Mouse (Mus musculus) C2C12 (cell line): ENCODE measurements around the gene Galnt17. TPM values are rescaled to one million over a fixed set of nuclear protein-coding genes. Genes with fewer than 3 reads are reported as not detected.

Experiments used
- H3K27me3 ChIP-seq: one replicate; pipeline ENCODE4 v1.6.1; 2011; ENCODE audit not compliant: control insufficient read depth, insufficient read depth, insufficient read length
- H3K36me3 ChIP-seq: one replicate; pipeline ENCODE4 v1.6.1; 2011; ENCODE audit not compliant: control insufficient read depth, insufficient read depth
- H3K4me3 ChIP-seq: one replicate; pipeline ENCODE4 v1.5.1; 2011; ENCODE audit warnings: mild to moderate bottlenecking, control low read depth; ENCODE audit not compliant: poor library complexity, insufficient read depth, severe bottlenecking
- H3K79me2 ChIP-seq: one replicate; pipeline ENCODE4 v1.6.1; 2011; ENCODE audit not compliant: control insufficient read depth, insufficient read depth
- H3K79me3 ChIP-seq: one replicate; pipeline ENCODE4 v1.6.1; 2011; ENCODE audit warnings: low read depth, control low read depth
- H3ac ChIP-seq: one replicate; pipeline ENCODE3; 2011; ENCODE audit warnings: low read depth; ENCODE audit not compliant: control insufficient read depth, insufficient read length
- CEBPB ChIP-seq: IDR thresholded peaks from one replicate; pipeline ENCODE4 v1.6.1; 2011; ENCODE audit warnings: low read depth, mild to moderate bottlenecking, control low read depth, moderate library complexity
- CTCF ChIP-seq: IDR thresholded peaks from one replicate; pipeline ENCODE4 v1.5.1; 2011; ENCODE audit not compliant: control insufficient read depth, insufficient read depth, insufficient read length
- FOSL1 ChIP-seq: IDR thresholded peaks from one replicate; pipeline ENCODE4 v1.8.0; 2011; ENCODE audit warnings: mild to moderate bottlenecking, low read length; ENCODE audit not compliant: poor library complexity, insufficient read depth, severe bottlenecking
- MAX ChIP-seq: IDR thresholded peaks from one replicate; pipeline ENCODE4 v1.6.1; 2011; ENCODE audit warnings: mild to moderate bottlenecking, control low read depth
- MYOD1 ChIP-seq: IDR thresholded peaks from one replicate; pipeline ENCODE4 v1.6.1; 2011; ENCODE audit warnings: low read depth; ENCODE audit not compliant: control insufficient read depth, insufficient read length
- MYOG ChIP-seq: IDR thresholded peaks from one replicate; pipeline ENCODE4 v1.6.1; 2011; ENCODE audit not compliant: control insufficient read depth, insufficient read length; ENCODE audit errors: extremely low read depth
- USF1 ChIP-seq: IDR thresholded peaks from one replicate; pipeline ENCODE4 v1.6.1; 2011; ENCODE audit warnings: low read depth, mild to moderate bottlenecking, control low read depth, moderate library complexity
- polyA plus RNA-seq: library from polyadenylated mRNA; unstranded; fragments of >200 nt; fragmentation: generic; extraction: Trizol; gene quantifications from one replicate; pipeline ENCODE4 v1.2.1, GENCODE M21; 2012; ENCODE audit warnings: missing spikeins

Galnt17 gene
- polyA plus RNA-seq, 1 experiment: 0.04 TPM

GRCm38 (mm10) chr5:130849610-130850009 lies 458.7 kb downstream of the Galnt17 start:
- no peaks in the 10 kb centered on the region for H3K36me3 ChIP-seq
- TF ChIP-seq CTCF (no peak), MYOG (no peak), USF1 (no peak), FOSL1 (no peak), MAX (no peak), CEBPB (no peak), MYOD1 (no peak)
- H3K79me2 ChIP-seq: no peaks in the 10 kb centered on the region
- H3K4me3 ChIP-seq: no peak overlapping the region
- H3K27me3 ChIP-seq: no peaks in the 10 kb centered on the region
- no peaks in the 10 kb centered on the region for H3K79me3 ChIP-seq
- H3ac ChIP-seq: no peak overlapping the region

GRCm38 (mm10) chr5:130848562-130848961 lies 459.7 kb downstream of the Galnt17 start:
- no peaks in the 10 kb centered on the region for H3K79me2 ChIP-seq
- no peak overlapping the region for H3K4me3 ChIP-seq
- H3K27me3 ChIP-seq: no peaks in the 10 kb centered on the region
- no peak for TF ChIP-seq CEBPB
- TF ChIP-seq MYOG: no peak
- TF ChIP-seq MAX: no peak
- TF ChIP-seq CTCF: no peak
- no peak for TF ChIP-seq USF1
- no peak for TF ChIP-seq FOSL1
- TF ChIP-seq MYOD1: no peak
- no peaks in the 10 kb centered on the region for H3K79me3 ChIP-seq
- no peaks in the 10 kb centered on the region for H3K36me3 ChIP-seq
- H3ac ChIP-seq: no peak overlapping the region

- H3K36me3 ChIP-seq: no peaks in the 10 kb centered on the region
- no peaks in the 10 kb centered on the region for H3K79me3 ChIP-seq
- no peaks in the 10 kb centered on the region for H3K27me3 ChIP-seq
- H3ac ChIP-seq: no peak overlapping the region
- H3K79me2 ChIP-seq: no peaks in the 10 kb centered on the region
- no peak overlapping the region for H3K4me3 ChIP-seq
- no peak for TF ChIP-seq USF1
- no peak for TF ChIP-seq CTCF
- no peak for TF ChIP-seq CEBPB
- TF ChIP-seq MYOG: no peak
- TF ChIP-seq FOSL1: no peak
- no peak for TF ChIP-seq MAX
- no peak for TF ChIP-seq MYOD1
These were observed 482.5 kb downstream of the Galnt17 start for GRCm38 (mm10) chr5:130825797-130826196.
